Mouse (Mus musculus): ENCODE measurements at regions not wholly inside any gene's neighbourhood (a gene's known extent, or its start where the extent isn't known, plus 50 kb on each side); places are given as distances from the start of the nearest gene placed in this dataset.
A peak's percentile ranks its signal among the peaks of the same experiment; 100 is the strongest.

DNA sequence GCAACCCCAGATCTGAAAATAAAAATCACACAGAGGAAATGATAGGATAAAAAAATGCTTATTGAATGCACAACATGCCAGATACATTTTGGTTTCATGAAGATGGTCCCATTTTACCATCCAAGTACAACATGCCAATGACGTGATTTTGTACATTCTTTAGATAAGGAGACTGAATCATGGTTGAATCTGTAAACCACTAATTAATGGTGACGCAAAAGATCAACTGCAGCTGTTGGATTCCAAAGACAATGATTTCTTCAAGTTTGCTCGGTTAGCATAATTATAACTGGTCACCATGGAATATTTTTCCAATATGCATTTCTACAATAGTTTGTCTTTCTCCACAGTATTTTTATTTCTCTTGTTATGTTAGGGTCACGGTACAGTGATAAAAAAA is 336.6 kb downstream of the Tmem182 start:
- no peaks in the 10 kb centered on the region for H3K27me3 ChIP-seq (ENCODE audit: control insufficient read depth, insufficient read depth, low read length)
- H3K36me3 ChIP-seq (ENCODE audit: control insufficient read depth, insufficient read depth, low read length), result no peaks in the 10 kb centered on the region
- no peaks in the 10 kb centered on the region for H3K79me2 ChIP-seq (replicated peaks; ENCODE audit: control insufficient read depth, insufficient read depth, low read length)
- no peaks in the 10 kb centered on the region for H3K4me1 ChIP-seq (ENCODE audit: control insufficient read depth, insufficient read depth, low read length)
- H3K4me3 ChIP-seq, result no peak overlapping the region
- WGBS, result 71% methylated on average over 4 of the region's 4 CpGs
- TF ChIP-seq EP300 (IDR thresholded peaks at IDR 0.05; ENCODE audit: insufficient read depth, low read depth, low read length), result no peak
- no peak for TF ChIP-seq CTCF (IDR thresholded peaks at IDR 0.05)
- no peak for TF ChIP-seq POLR2A (IDR thresholded peaks at IDR 0.05; ENCODE audit: insufficient read depth, low read depth, low read length)
- H3K9ac ChIP-seq (ENCODE audit: low read depth, low read length), result no peak overlapping the region
- DNase-seq, result no peak
- no peak overlapping the region for H3K27ac ChIP-seq
- intact Hi-C loops (cut with DNase I), result no loop called here

DNA sequence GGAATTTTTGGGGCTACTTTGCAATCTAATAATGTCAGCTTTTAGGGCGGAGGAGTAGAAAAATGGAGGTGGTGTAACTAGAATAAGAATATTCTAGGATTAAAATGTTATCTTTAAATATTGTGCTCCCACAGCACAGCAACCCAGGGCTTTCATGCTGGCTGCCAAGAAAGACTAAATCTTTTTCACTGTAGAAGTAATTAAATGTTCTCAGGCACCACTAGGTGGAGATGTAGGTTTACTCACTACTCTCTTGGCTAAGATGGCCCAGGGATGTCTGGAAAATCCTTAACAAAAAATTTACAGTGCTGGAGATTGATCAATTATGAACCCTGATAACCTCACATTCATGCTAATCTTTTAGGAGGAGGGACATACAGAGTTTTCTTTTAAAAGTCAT is 347.1 kb downstream of the Tmem182 start:
- WGBS, result 49% methylated on average over 1 of the region's 1 CpGs
- DNase-seq, result no peak

DNA sequence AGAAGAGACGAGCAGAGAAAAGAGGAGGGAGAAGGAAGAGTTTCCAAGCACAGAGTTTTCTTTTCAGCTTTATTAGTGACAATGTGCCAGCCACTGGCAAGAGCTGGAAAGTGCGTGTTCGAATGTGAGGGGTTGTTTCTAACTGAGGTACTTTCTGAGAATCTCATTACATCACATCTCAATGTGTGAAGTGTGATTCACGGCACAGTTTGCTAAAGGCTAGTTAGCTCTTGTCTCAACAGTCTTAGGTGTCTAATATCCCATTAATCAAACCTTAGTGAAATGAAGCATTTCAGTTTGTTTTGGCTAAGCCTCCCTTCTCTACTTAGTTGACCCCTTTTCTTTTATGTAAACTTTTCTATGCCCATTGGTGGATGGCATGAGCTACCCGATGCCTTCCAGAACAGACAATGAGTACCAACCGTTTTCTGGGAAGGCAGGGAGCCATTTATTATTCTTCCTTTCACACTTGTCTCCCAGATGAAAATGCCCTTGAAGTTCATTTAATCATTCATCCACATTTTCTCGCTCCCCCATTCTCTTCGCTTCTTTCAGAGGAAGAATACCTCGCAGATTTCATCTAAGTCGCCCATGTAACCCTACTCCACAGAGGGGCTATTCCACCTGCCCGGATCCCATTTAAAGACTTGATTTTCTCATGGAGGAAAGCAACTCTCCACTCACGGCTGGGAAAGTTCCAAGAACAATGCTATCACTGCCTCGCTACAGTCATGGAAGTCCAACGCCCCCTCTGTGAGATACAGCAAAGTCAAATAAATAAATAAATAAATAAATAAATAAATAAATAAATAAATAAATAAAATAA is 348.0 kb downstream of the Tmem182 start:
- Histone ChIP-seq H3K4me1 (ENCODE audit: control insufficient read depth, insufficient read depth, low read length) (no peaks in the 10 kb centered on the region), H3K4me3 (no peak overlapping the region), H3K27ac (no peak overlapping the region), H3K36me3 (ENCODE audit: control insufficient read depth, insufficient read depth, low read length) (no peaks in the 10 kb centered on the region), H3K9ac (ENCODE audit: low read depth, low read length) (no peak overlapping the region), H3K79me2 (replicated peaks; ENCODE audit: control insufficient read depth, insufficient read depth, low read length) (no peaks in the 10 kb centered on the region), H3K27me3 (ENCODE audit: control insufficient read depth, insufficient read depth, low read length) (no peaks in the 10 kb centered on the region)
- 77% methylated on average over 14 of the region's 14 CpGs for WGBS
- TF ChIP-seq CTCF (IDR thresholded peaks at IDR 0.05) (no peak), POLR2A (IDR thresholded peaks at IDR 0.05; ENCODE audit: insufficient read depth, low read depth, low read length) (no peak), EP300 (IDR thresholded peaks at IDR 0.05; ENCODE audit: insufficient read depth, low read depth, low read length) (no peak)
- intact Hi-C loops (cut with DNase I), result loop anchor here (10.0 kb wide), 1 partner anchor 1561 kb away; no protein-coding TSS in a partner anchor
- DNase-seq, result no peak

More for the DNA sequence above, 347.1 kb downstream of the Tmem182 start:
- Histone ChIP-seq H3K36me3 (ENCODE audit: control insufficient read depth, insufficient read depth, low read length) (no peaks in the 10 kb centered on the region), H3K27me3 (ENCODE audit: control insufficient read depth, insufficient read depth, low read length) (no peaks in the 10 kb centered on the region), H3K79me2 (replicated peaks; ENCODE audit: control insufficient read depth, insufficient read depth, low read length) (no peaks in the 10 kb centered on the region), H3K4me3 (no peak overlapping the region), H3K9ac (ENCODE audit: low read depth, low read length) (no peak overlapping the region), H3K4me1 (ENCODE audit: control insufficient read depth, insufficient read depth, low read length) (no peaks in the 10 kb centered on the region), H3K27ac (no peak overlapping the region)
- intact Hi-C loops (cut with DNase I), result loop anchor here (10.0 kb wide), 1 partner anchor 1562 kb away; no protein-coding TSS in a partner anchor
- no peak for TF ChIP-seq EP300 (IDR thresholded peaks at IDR 0.05; ENCODE audit: insufficient read depth, low read depth, low read length)
- TF ChIP-seq POLR2A (IDR thresholded peaks at IDR 0.05; ENCODE audit: insufficient read depth, low read depth, low read length), result no peak
- TF ChIP-seq CTCF (IDR thresholded peaks at IDR 0.05), result peak; percentile 63

DNA sequence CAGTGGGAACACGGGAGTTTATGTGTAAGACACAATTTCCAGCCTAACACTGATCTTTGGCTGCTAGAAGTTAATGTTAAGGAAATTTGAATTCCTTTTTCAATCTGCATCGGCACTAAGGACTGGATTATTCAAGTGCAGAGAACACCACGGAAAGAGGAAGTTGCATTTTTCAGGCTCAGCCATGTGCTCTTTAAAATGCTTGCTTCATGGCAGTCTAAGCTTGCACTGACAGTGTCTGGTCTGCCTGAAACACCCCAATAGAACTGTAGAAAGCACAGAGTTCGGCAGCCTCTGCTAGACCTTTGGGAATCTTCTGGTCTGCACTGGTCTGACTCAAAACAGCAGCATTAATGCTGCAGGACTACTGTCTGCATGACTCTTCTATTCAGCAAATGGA is 348.8 kb downstream of the Tmem182 start:
- no peak overlapping the region for H3K4me3 ChIP-seq
- no peaks in the 10 kb centered on the region for H3K36me3 ChIP-seq (ENCODE audit: control insufficient read depth, insufficient read depth, low read length)
- H3K9ac ChIP-seq (ENCODE audit: low read depth, low read length), result no peak overlapping the region
- WGBS, result 62% methylated on average over 4 of the region's 4 CpGs
- DNase-seq, result no peak
- no peaks in the 10 kb centered on the region for H3K79me2 ChIP-seq (replicated peaks; ENCODE audit: control insufficient read depth, insufficient read depth, low read length)
- H3K4me1 ChIP-seq (ENCODE audit: control insufficient read depth, insufficient read depth, low read length), result no peaks in the 10 kb centered on the region
- no peak overlapping the region for H3K27ac ChIP-seq
- intact Hi-C loops (cut with DNase I), result loop anchor here (10.0 kb wide), 1 partner anchor 1561 kb away; no protein-coding TSS in a partner anchor
- no peak for TF ChIP-seq EP300 (IDR thresholded peaks at IDR 0.05; ENCODE audit: insufficient read depth, low read depth, low read length)
- no peak for TF ChIP-seq POLR2A (IDR thresholded peaks at IDR 0.05; ENCODE audit: insufficient read depth, low read depth, low read length)
- TF ChIP-seq CTCF (IDR thresholded peaks at IDR 0.05), result no peak
- no peaks in the 10 kb centered on the region for H3K27me3 ChIP-seq (ENCODE audit: control insufficient read depth, insufficient read depth, low read length)

DNA sequence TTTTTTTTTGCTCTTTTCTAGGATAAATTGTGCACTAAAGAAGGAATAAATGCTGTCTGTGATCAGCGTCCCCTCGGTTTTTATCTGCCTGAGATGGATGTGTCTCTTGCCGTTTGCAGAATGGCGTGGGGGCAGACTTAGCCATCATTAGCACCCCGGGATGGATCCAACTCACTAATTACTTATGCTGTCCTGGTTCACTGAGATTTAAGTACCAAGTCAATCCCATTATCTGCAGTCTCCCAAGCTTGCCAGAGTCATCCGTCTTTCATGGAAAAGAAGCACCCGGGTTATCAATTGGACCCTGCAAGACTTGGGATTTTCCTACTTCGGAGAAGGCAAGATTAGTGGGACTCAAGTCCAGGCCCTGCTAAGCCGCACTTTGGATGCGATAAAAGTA is 351.5 kb downstream of the Tmem182 start:
- TF ChIP-seq CTCF (IDR thresholded peaks at IDR 0.05) (no peak), POLR2A (IDR thresholded peaks at IDR 0.05; ENCODE audit: insufficient read depth, low read depth, low read length) (no peak), EP300 (IDR thresholded peaks at IDR 0.05; ENCODE audit: insufficient read depth, low read depth, low read length) (no peak)
- H3K4me1 ChIP-seq (ENCODE audit: control insufficient read depth, insufficient read depth, low read length), result no peaks in the 10 kb centered on the region
- H3K27ac ChIP-seq, result no peak overlapping the region
- H3K27me3 ChIP-seq (ENCODE audit: control insufficient read depth, insufficient read depth, low read length), result no peaks in the 10 kb centered on the region
- WGBS, result 73% methylated on average over 10 of the region's 10 CpGs
- intact Hi-C loops (cut with DNase I), result loop anchor here (10.0 kb wide), 1 partner anchor 1558 kb away; no protein-coding TSS in a partner anchor
- no peaks in the 10 kb centered on the region for H3K36me3 ChIP-seq (ENCODE audit: control insufficient read depth, insufficient read depth, low read length)
- DNase-seq, result no peak
- no peak overlapping the region for H3K9ac ChIP-seq (ENCODE audit: low read depth, low read length)
- H3K4me3 ChIP-seq, result no peak overlapping the region
- H3K79me2 ChIP-seq (replicated peaks; ENCODE audit: control insufficient read depth, insufficient read depth, low read length), result no peaks in the 10 kb centered on the region

All from heart, adult 2 months (tissue).